Mouse (Mus musculus): Measurements from ENCODE around the gene Rasl11b.

Gene Rasl11b

GRCm38 (mm10) chr5:74188076-74188475, 7.0 kb upstream of the Rasl11b start:
- no peak for DNase-seq (ENCODE audit: low spot score)

GRCm38 (mm10) chr5:74188886-74189285, 6.2 kb upstream of the Rasl11b start:
- DNase-seq (ENCODE audit: low spot score), result peak; percentile 41

GRCm38 (mm10) chr5:74189484-74190160, 5.5 kb upstream of the Rasl11b start:
- DNase-seq (ENCODE audit: low spot score), result no peak

- DNase-seq (ENCODE audit: low spot score), result no peak
These were observed 5.0 kb upstream of the Rasl11b start for GRCm38 (mm10) chr5:74190161-74190491.

- DNase-seq (ENCODE audit: low spot score), result no peak
These were observed 4.2 kb upstream of the Rasl11b start for GRCm38 (mm10) chr5:74190911-74191310.

GRCm38 (mm10) chr5:74193008-74193407, 2.1 kb upstream of the Rasl11b start:
- no peak for DNase-seq (ENCODE audit: low spot score)

- no peak for DNase-seq (ENCODE audit: low spot score)
These were observed 1.5 kb upstream of the Rasl11b start for GRCm38 (mm10) chr5:74193626-74194025.

GRCm38 (mm10) chr5:74194027-74194840, 852 bp upstream of the Rasl11b start:
- DNase-seq (ENCODE audit: low spot score), result no peak

- no peak for DNase-seq (ENCODE audit: low spot score)
These were observed 674 bp downstream of the Rasl11b start for GRCm38 (mm10) chr5:74195614-74196306.

GRCm38 (mm10) chr5:74196307-74196618, 1.2 kb downstream of the Rasl11b start:
- no peak for DNase-seq (ENCODE audit: low spot score)

- no peak for DNase-seq (ENCODE audit: low spot score)
These were observed 2.6 kb downstream of the Rasl11b start for GRCm38 (mm10) chr5:74197541-74198330.

- DNase-seq (ENCODE audit: low spot score), result no peak
These were observed 3.4 kb downstream of the Rasl11b start for GRCm38 (mm10) chr5:74198446-74198845.

GRCm38 (mm10) chr5:74199793-74200192, 4.7 kb downstream of the Rasl11b start:
- no peak for DNase-seq (ENCODE audit: low spot score)

GRCm38 (mm10) chr5:74200481-74200880, 5.4 kb downstream of the Rasl11b start:
- DNase-seq (ENCODE audit: low spot score), result no peak

GRCm38 (mm10) chr5:74201570-74202357, 6.7 kb downstream of the Rasl11b start:
- DNase-seq (ENCODE audit: low spot score), result no peak

GRCm38 (mm10) chr5:74202515-74202914, 7.4 kb downstream of the Rasl11b start:
- no peak for DNase-seq (ENCODE audit: low spot score)

- DNase-seq (ENCODE audit: low spot score), result no peak
These were observed 9.4 kb downstream of the Rasl11b start for GRCm38 (mm10) chr5:74204465-74204864.

- DNase-seq (ENCODE audit: low spot score), result no peak
These were observed 10.4 kb downstream of the Rasl11b start for GRCm38 (mm10) chr5:74205509-74205908.

GRCm38 (mm10) chr5:74206038-74206437, 11.0 kb downstream of the Rasl11b start:
- DNase-seq (ENCODE audit: low spot score), result no peak

GRCm38 (mm10) chr5:74206649-74207048, 11.6 kb downstream of the Rasl11b start:
- DNase-seq (ENCODE audit: low spot score), result no peak

GRCm38 (mm10) chr5:74207209-74207608, 12.1 kb downstream of the Rasl11b start:
- DNase-seq (ENCODE audit: low spot score), result no peak

GRCm38 (mm10) chr5:74208438-74208837, 13.4 kb downstream of the Rasl11b start:
- no peak for DNase-seq (ENCODE audit: low spot score)

Measured in lung, postnatal 25 days (tissue).